Mouse (Mus musculus): ENCODE results near the gene Wdfy4. TPM values are rescaled to one million over a fixed set of nuclear protein-coding genes. Genes with fewer than 3 reads are reported as not detected.
A peak's percentile ranks its signal among the peaks of the same experiment; 100 is the strongest.

Wdfy4 gene
- 87.5 and 92.6 TPM in 2 replicates for polyA plus RNA-seq (2012; rRNA removed)

GRCm38 (mm10) chr14:33185068-33185800 lies at the start of gene Wdfy4:
Gene Wdfy4, minus strand, starts transcription at chr14:33185508.
- no peak for TF ChIP-seq POLR2A (IDR thresholded peaks at IDR 0.05; ENCODE audit: low read depth, low read length)
- TF ChIP-seq CTCF (IDR thresholded peaks at IDR 0.05; ENCODE audit: extremely low read depth, insufficient read depth, insufficient read length, insufficient replicate concordance): no peak
- peak within 1 kb of the TSS; percentile 96 for H3K27ac ChIP-seq (ENCODE audit: insufficient read depth, low read length)
- peaks cover 21% of the 10 kb centered on the region; the same call in 1 of the 2 replicates for H3K4me1 ChIP-seq (ENCODE audit: control insufficient read depth, insufficient read depth, insufficient read length)
- no peaks in the 10 kb centered on the region for H3K27me3 ChIP-seq (ENCODE audit: control insufficient read depth, insufficient read depth, low read length)
- WGBS: 8% methylated on average over 11 of the region's 11 CpGs
- H3K4me3 ChIP-seq (ENCODE audit: extremely low read depth, insufficient read depth, insufficient read length): peak within 1 kb of the TSS; percentile 69
- H3K36me3 ChIP-seq (ENCODE audit: control insufficient read depth, insufficient read depth, low read length): peaks cover 2% of the 10 kb centered on the region; the same call in 1 of the 2 replicates
- DNase-seq (ENCODE audit: low read depth in 1 of 2, low spot score in 2 of 2): peak; percentile 77 to 89

- H3K4me3 ChIP-seq (ENCODE audit: extremely low read depth, insufficient read depth, insufficient read length): no peak overlapping the region
- 8% methylated on average over 5 of the region's 5 CpGs for WGBS
- H3K36me3 ChIP-seq (ENCODE audit: control insufficient read depth, insufficient read depth, low read length): no peaks in the 10 kb centered on the region
- DNase-seq (ENCODE audit: low read depth in 1 of 2, low spot score in 2 of 2): no peak
- TF ChIP-seq CTCF (IDR thresholded peaks at IDR 0.05; ENCODE audit: extremely low read depth, insufficient read depth, insufficient read length, insufficient replicate concordance) (no peak), POLR2A (IDR thresholded peaks at IDR 0.05; ENCODE audit: low read depth, low read length) (no peak)
- peaks cover 16% of the 10 kb centered on the region; the same call in 1 of the 2 replicates for H3K4me1 ChIP-seq (ENCODE audit: control insufficient read depth, insufficient read depth, insufficient read length)
- no peaks in the 10 kb centered on the region for H3K27me3 ChIP-seq (ENCODE audit: control insufficient read depth, insufficient read depth, low read length)
- H3K27ac ChIP-seq (ENCODE audit: insufficient read depth, low read length): no peak overlapping the region
These were observed 46.7 kb upstream of the Wdfy4 start for GRCm38 (mm10) chr14:33232048-33232447.

GRCm38 (mm10) chr14:33231311-33231710 lies 46.0 kb upstream of the Wdfy4 start:
- Histone ChIP-seq H3K27ac (ENCODE audit: insufficient read depth, low read length) (no peak overlapping the region), H3K36me3 (ENCODE audit: control insufficient read depth, insufficient read depth, low read length) (no peaks in the 10 kb centered on the region), H3K27me3 (ENCODE audit: control insufficient read depth, insufficient read depth, low read length) (no peaks in the 10 kb centered on the region), H3K4me1 (ENCODE audit: control insufficient read depth, insufficient read depth, insufficient read length) (peaks cover 16% of the 10 kb centered on the region; the same call in 1 of the 2 replicates), H3K4me3 (ENCODE audit: extremely low read depth, insufficient read depth, insufficient read length) (no peak overlapping the region)
- DNase-seq (ENCODE audit: low read depth in 1 of 2, low spot score in 2 of 2): peak in 1 of 2 experiments; percentile 35
- 42% methylated on average over 3 of the region's 3 CpGs for WGBS
- TF ChIP-seq POLR2A (IDR thresholded peaks at IDR 0.05; ENCODE audit: low read depth, low read length) (no peak), CTCF (IDR thresholded peaks at IDR 0.05; ENCODE audit: extremely low read depth, insufficient read depth, insufficient read length, insufficient replicate concordance) (no peak)

GRCm38 (mm10) chr14:33230672-33231071 lies 45.4 kb upstream of the Wdfy4 start:
- H3K4me1 ChIP-seq (ENCODE audit: control insufficient read depth, insufficient read depth, insufficient read length): peaks cover 11% of the 10 kb centered on the region; the same call in 1 of the 2 replicates
- WGBS: 79% methylated on average over 4 of the region's 4 CpGs

GRCm38 (mm10) chr14:33225235-33225634 lies 39.9 kb upstream of the Wdfy4 start:
- no peak for TF ChIP-seq POLR2A (IDR thresholded peaks at IDR 0.05; ENCODE audit: low read depth, low read length)
- no peak for TF ChIP-seq CTCF (IDR thresholded peaks at IDR 0.05; ENCODE audit: extremely low read depth, insufficient read depth, insufficient read length, insufficient replicate concordance)

More at GRCm38 (mm10) chr14:33230672-33231071, 45.4 kb upstream of the Wdfy4 start:
- Histone ChIP-seq H3K27me3 (ENCODE audit: control insufficient read depth, insufficient read depth, low read length) (no peaks in the 10 kb centered on the region), H3K4me3 (ENCODE audit: extremely low read depth, insufficient read depth, insufficient read length) (no peak overlapping the region), H3K36me3 (ENCODE audit: control insufficient read depth, insufficient read depth, low read length) (no peaks in the 10 kb centered on the region), H3K27ac (ENCODE audit: insufficient read depth, low read length) (no peak overlapping the region)
- no peak for TF ChIP-seq CTCF (IDR thresholded peaks at IDR 0.05; ENCODE audit: extremely low read depth, insufficient read depth, insufficient read length, insufficient replicate concordance)
- TF ChIP-seq POLR2A (IDR thresholded peaks at IDR 0.05; ENCODE audit: low read depth, low read length): no peak
- no peak for DNase-seq (ENCODE audit: low read depth in 1 of 2, low spot score in 2 of 2)

GRCm38 (mm10) chr14:33216343-33217208 lies 31.3 kb upstream of the Wdfy4 start:
- Histone ChIP-seq H3K4me1 (ENCODE audit: control insufficient read depth, insufficient read depth, insufficient read length) (peaks cover 6% of the 10 kb centered on the region; the same call in 1 of the 2 replicates), H3K27me3 (ENCODE audit: control insufficient read depth, insufficient read depth, low read length) (peaks cover 2% of the 10 kb centered on the region; the same call in 1 of the 2 replicates), H3K27ac (ENCODE audit: insufficient read depth, low read length) (no peak overlapping the region), H3K36me3 (ENCODE audit: control insufficient read depth, insufficient read depth, low read length) (no peaks in the 10 kb centered on the region), H3K4me3 (ENCODE audit: extremely low read depth, insufficient read depth, insufficient read length) (no peak overlapping the region)
- no peak for TF ChIP-seq POLR2A (IDR thresholded peaks at IDR 0.05; ENCODE audit: low read depth, low read length)
- TF ChIP-seq CTCF (IDR thresholded peaks at IDR 0.05; ENCODE audit: extremely low read depth, insufficient read depth, insufficient read length, insufficient replicate concordance): no peak
- 60% methylated on average over 19 of the region's 19 CpGs for WGBS
- no peak for DNase-seq (ENCODE audit: low read depth in 1 of 2, low spot score in 2 of 2)

More at GRCm38 (mm10) chr14:33225235-33225634, 39.9 kb upstream of the Wdfy4 start:
- H3K27me3 ChIP-seq (ENCODE audit: control insufficient read depth, insufficient read depth, low read length): no peaks in the 10 kb centered on the region
- no peak overlapping the region for H3K27ac ChIP-seq (ENCODE audit: insufficient read depth, low read length)
- H3K36me3 ChIP-seq (ENCODE audit: control insufficient read depth, insufficient read depth, low read length): no peaks in the 10 kb centered on the region
- H3K4me1 ChIP-seq (ENCODE audit: control insufficient read depth, insufficient read depth, insufficient read length): no peaks in the 10 kb centered on the region
- no peak overlapping the region for H3K4me3 ChIP-seq (ENCODE audit: extremely low read depth, insufficient read depth, insufficient read length)
- no peak for DNase-seq (ENCODE audit: low read depth in 1 of 2, low spot score in 2 of 2)
- 85% methylated on average over 4 of the region's 4 CpGs for WGBS
